13 mouse cellular contexts compared by ENCODE assay signal in genomic region chr13:68577945-68578344, GRCm38 (mm10). TPM values are rescaled to one million over a fixed set of nuclear protein-coding genes. Genes with fewer than 3 reads are reported as not detected.
DNase-seq lines count a peak whose midpoint lies in the region; ATAC-seq lines count a peak whose summit lies in the region.
"Had no signal": no experiment of that assay in that cellular context is flagged by ENCODE, and none has a peak within 500 bp of the region (broad histone marks: within the 10 kb centered on the region; RNA-seq: fewer than 3 reads in every experiment).

No protein-coding gene starts in this region.

- H3K9ac ChIP-seq in neural tube, embryonic 15.5 days (replicated peaks), result no peak overlapping the region

- no peak overlapping the region for H3K4me2 ChIP-seq in neural tube, embryonic 15.5 days
- H3K4me2 ChIP-seq: embryonic facial prominence, embryonic 13.5 days had no signal

- ATAC-seq in frontal cortex, adult (ENCODE audit: low TSS enrichment), result peak; percentile 36
- no peak for ATAC-seq in neural tube, embryonic 15.5 days (ENCODE audit: low FRiP score)
- ATAC-seq: Patski had no signal

- H3K36me3 ChIP-seq in neural tube, embryonic 15.5 days, result peaks cover 25% of the 10 kb centered on the region

- WGBS in neural tube, embryonic 15.5 days, result 91% methylated on average over 7 of the region's 7 CpGs

- no peaks in the 10 kb centered on the region for H3K9me3 ChIP-seq in neural tube, embryonic 15.5 days (replicated peaks)
- H3K9me3 ChIP-seq: embryonic facial prominence, embryonic 13.5 days had no signal

- DNase-seq in frontal cortex, postnatal 10 days (ENCODE audit: low spot score in 2 of 2), result no peak
- DNase-seq in right cerebral cortex, adult 2 months (ENCODE audit: low spot score in 2 of 2), result peak; percentile 42 to 48
- no peak for DNase-seq in right cerebral cortex, postnatal 36 days (ENCODE audit: low spot score in 2 of 2)
- DNase-seq in lung, postnatal 10 days, result peak; percentile 84
- DNase-seq in cerebellum, postnatal 14 days, result no peak
- DNase-seq in thymus, postnatal 25 days, result no peak
- DNase-seq: gastrocnemius, adult 2 months had no signal

- no peaks in the 10 kb centered on the region for H3K27me3 ChIP-seq in neural tube, embryonic 15.5 days (replicated peaks)
- H3K27me3 ChIP-seq: embryonic facial prominence, embryonic 13.5 days; Patski had no signal

- H3K4me1 ChIP-seq in neural tube, embryonic 15.5 days, result peaks cover 23% of the 10 kb centered on the region

- H3K4me3 ChIP-seq in neural tube, embryonic 15.5 days (replicated peaks), result no peak overlapping the region
- H3K4me3 ChIP-seq: embryonic facial prominence, embryonic 13.5 days; gastrocnemius, adult 2 months had no signal

- H3K27ac ChIP-seq in neural tube, embryonic 15.5 days (replicated peaks), result no peak overlapping the region
- H3K27ac ChIP-seq: embryonic facial prominence, embryonic 13.5 days; gastrocnemius, adult 2 months; macrophage had no signal

RNA-seq across cellular contexts. Expression of gene Mtrr, which starts 4.0 kb away (rescaled TPM):
- 14.5 and 15.8 TPM in 2 replicates for polyA plus RNA-seq in neural tube, embryonic 15.5 days (2015; fragmentation: Nextera tagmentation; extraction: Ambion mirVana)

RNA-seq across cellular contexts. Expression of gene Fastkd3, which starts 4.1 kb away (rescaled TPM):
- 19.5 and 24.3 TPM in 2 replicates for polyA plus RNA-seq in neural tube, embryonic 15.5 days (2015; fragmentation: Nextera tagmentation; extraction: Ambion mirVana)

RNA-seq across cellular contexts. Expression of gene 1700001L19Rik, which starts 19.3 kb away (rescaled TPM):
- 4.8 and 5.9 TPM in 2 replicates for polyA plus RNA-seq in neural tube, embryonic 15.5 days (2015; fragmentation: Nextera tagmentation; extraction: Ambion mirVana)
- polyA plus RNA-seq: C2C12, macrophage, Patski had no signal

Comparison
In these comparisons a context has a peak if more than half of its experiments do, and no peak if none do; other contexts are left out.
1. DNase-seq: peak in right cerebral cortex, adult 2 months (2 of 2) and lung, postnatal 10 days (single experiment); none in frontal cortex, postnatal 10 days (0 of 2), right cerebral cortex, postnatal 36 days (0 of 2), cerebellum, postnatal 14 days (0 of 2) and thymus, postnatal 25 days (single experiment).